Mouse (Mus musculus) 3T3-L1 (cell line): Measurements from ENCODE around the gene St6galnac5.

Experiments used
- DNase-seq: peaks from one replicate; pipeline ENCODE4 v3.0.0-alpha.2; 2015; ENCODE audit warnings: low read depth, low spot score

Gene St6galnac5

DNA sequence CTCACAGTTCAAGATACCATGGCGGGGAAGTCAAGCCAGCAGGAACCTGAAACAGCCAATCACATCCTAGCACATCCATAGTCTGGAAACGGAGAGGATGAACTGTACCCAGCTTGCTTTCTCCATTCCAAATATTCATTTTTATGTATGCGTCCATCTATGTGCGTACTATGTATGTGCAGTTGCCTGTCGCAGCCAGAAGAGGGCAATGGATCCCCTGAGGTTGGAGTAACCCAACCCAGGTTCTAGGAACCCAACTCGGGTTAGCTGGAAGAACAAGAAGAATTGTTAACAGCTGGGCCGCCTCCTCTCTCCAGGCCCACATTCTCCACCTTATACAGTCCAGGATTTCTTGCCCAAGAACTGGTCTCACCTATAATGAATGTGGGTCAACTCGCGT lies 31.1 kb downstream of the St6galnac5 start:
- no peak for DNase-seq

DNA sequence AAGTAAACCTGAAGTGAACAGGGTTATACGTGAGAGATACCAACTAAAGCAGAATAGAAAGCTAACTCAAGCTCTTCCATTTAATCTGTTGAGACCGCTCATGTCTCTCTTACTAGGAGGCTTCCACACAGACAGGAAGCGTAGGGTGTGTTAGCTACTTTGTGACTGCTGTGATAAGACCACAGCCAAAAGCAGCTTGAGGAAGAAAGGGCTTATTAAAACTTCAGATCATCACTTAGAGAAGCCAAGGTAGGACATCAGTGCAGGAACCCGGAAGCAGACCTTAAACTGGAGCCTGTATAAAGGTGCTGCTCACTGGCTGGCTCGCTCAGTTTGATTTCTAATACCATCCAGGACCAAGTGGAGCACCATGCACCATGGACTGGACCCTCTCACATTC lies 31.7 kb downstream of the St6galnac5 start:
- DNase-seq: no peak

DNA sequence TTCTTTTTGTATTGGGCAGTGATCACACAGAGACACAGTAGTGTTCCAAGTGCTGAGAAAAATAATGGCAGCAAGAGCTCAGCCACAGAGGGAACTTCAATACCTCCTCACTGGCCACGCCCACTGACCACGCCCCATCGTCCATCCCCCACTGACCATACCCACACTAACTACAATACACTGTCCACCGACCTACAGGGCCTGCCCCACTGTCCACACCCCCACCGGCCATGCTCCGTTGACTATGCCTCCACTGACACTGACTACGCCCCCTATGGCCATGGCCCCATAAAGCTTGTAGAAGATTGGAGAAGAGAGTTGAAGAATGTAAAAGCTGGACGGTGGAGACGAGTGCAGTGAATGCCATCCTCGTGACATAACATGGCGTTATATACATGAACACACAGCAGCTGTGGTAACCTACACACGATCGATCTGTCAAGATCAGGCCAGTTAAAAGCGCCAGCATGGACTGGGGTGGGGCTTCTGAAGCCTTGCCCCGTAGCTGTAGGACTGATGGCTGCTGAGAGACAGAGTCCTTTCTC lies 32.7 kb downstream of the St6galnac5 start:
- no peak for DNase-seq

DNA sequence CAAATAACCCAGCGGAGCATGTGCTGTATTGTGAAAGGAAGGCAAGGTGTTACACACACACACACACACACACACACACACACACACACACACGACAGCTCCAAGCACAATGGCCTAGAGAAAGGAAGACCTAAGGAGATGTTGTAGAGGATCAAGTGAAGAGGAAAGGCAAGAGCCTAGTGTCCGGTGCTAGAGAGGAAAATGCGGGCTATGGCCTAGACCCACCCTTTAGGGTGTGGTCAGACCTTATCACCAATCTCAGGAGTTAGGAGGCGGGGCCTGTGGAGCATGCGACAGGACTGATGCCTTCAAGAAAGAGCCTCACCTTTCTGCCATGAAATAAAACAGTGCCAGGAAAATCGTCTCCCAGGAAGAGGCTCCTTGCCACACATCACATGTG lies 33.5 kb downstream of the St6galnac5 start:
- DNase-seq: no peak

DNA sequence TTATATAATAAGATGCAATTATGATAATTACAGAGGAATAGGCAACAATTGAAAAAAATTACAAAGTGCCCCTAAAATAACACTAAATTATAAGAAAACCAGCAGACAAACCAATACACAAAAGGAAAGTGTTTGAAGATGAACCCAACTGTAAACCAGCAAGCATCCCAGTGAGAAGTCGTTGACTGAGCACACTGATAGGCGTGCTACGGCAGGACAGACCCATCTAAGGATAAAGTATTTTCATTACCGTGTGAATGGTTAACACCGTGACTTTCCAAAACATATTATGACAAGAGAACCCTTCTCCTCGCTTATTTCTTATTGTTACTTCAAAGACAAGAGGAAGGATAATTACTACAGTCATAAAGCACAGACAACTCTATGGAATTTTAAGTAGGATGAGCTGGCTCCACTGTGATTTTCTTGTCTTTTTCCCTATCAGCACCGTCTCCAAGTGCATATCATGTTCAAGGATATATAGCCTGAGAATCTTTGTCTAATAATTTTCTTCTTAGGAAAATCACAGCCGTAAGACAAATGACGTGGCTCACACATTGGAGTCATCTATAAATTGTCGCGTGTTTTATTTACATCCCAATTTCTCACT lies 34.9 kb downstream of the St6galnac5 start:
- no peak for DNase-seq

DNA sequence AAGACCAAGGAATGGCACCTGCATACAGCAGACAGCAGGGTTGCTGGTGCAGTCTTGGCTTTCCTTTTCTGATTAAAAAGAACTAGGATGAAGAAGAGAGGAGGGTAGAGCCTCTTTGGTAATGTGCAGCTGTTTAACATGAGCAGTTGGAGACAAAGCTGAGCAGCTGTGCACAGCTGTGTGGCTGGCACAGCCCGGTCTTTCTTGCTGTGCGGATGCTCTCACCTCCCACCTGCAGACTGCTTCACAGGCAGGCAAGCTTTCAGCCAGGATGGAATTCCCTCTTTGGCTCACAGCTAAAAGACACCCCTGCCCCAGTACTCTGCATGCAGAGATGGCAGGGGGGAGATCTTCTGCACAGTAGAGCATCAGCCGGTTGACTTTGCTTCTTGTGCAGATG lies 37.3 kb downstream of the St6galnac5 start:
- DNase-seq: no peak

DNA sequence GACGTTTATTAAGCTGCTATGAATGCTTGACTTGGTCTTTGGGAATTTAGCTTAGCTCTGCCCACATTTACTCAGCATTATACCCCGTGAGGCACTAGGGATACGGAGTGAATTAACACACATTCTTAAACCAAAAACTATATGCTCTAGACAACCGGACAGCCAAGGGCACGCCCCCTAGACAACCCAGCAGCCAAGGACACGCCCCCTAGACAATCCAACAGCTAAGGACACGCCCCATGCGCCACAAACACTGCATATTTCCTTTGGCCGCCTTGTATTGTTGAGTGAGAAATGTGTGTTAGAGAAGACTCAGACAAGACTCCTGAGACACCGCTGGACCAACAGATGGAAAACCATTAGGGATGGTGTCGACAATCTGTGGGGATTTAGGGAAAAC lies 39.1 kb downstream of the St6galnac5 start:
- DNase-seq: no peak

DNA sequence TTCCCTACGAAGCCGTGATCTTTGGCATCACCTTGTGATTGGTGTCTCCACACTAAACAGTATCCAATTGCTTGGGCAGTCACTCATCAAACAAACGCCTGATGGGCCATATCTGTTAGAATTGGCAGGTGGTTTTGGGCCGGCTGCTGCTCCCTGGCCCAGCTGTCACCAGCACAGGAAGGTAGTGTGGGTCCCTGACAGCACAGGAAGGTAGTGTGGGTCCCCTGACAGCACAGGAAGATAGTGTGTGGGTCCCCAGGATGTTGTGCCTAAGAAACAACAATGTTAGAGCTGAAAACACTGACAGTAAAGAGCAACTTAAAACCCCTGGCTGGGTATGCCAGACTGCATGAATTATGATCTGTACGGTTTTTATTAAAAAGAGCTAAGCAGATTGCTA lies 40.4 kb downstream of the St6galnac5 start:
- DNase-seq: no peak

DNA sequence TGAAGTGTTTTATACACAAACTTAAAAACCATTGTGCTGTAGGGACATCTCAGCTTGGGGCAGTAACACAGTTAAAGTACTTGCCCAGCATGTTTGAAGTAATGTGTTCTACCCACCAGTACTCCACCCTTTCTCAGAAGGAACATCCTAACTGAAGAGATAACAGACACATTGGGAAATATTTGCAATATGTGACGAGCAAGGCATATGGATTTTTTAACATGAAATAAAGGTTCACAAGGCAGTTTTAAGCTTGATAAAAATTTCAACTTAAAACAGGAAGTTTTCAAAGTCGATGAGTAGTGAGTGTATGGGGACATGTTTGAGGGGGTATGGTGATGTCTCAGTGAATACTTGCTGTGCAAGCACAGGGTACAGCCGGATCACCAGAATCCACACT lies 45.7 kb downstream of the St6galnac5 start:
- DNase-seq: no peak

DNA sequence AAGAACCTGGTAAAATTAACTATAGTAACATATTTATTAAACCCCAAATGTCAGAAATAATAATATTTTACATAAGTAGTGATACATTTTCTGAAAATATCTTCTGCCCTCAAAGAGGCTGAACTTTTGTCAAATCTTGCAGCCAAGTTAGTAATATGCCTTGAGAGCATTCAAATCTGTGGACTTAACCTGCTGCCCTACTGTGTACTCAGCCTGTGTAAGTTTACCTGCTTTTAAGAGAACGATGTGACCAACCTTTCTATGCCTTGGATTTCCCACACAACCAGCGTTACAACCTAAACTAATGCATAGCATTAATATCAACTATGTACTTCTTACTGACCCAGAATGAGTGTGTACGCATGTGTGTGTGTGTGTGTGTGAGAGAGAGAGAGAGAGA lies 48.3 kb downstream of the St6galnac5 start:
- no peak for DNase-seq

DNA sequence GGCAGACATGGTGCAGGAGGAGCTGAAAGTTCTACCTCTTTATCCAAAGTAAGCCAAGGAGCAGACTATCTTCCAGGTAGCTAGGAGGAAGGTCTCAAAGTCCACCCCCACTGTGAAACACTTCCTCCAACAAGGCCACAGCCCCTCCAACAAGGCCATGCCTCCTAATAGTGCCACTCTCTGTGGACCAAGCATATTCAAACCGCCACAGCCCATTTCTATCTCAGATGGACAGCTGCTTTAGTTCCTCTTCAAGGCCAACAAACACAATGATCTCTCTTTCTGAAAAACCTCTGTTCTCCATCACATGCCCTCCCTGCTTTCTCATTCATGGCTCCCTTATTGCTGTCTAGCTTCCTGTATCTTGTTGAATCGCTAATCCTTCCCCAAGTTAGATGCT lies 49.5 kb downstream of the St6galnac5 start:
- no peak for DNase-seq

DNA sequence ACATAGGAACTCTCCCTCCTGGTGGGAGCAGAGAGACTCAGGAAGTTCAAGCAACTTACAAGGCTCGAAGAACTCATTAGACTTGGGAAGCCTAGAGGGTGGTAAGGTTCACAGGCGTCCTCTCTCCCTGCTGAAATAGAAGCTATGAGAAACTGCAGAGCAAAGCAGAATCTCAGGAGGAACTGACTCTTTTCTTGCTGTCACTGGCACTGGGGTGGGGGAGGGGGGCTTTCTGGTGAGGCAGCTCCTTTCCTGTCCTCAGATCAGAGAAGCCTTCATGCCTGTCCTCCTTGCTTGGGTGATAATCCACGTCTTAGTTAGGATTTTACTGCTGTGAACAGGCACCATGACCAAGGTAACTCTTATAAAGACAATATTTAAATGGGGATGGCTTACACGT lies 50.0 kb downstream of the St6galnac5 start:
- no peak for DNase-seq

DNA sequence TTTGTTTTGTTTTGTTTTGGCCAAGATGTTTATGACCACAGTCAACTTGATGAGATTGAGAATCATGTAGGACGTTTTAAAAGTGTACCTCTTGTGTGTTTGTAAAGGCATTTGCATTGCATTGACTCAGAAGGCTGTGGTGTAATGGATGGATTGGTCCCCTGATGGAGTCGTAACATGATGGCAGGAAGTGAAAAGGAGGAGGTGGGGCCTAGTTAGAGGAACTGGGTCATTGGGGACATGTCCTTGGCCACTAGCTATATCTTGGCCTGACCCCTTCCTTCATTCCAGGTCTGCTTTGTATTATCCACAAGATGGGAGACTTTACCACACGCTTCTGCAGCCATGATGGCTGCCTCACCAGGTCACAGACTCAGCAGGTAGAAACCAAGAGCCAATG lies 50.7 kb downstream of the St6galnac5 start:
- DNase-seq: no peak

DNA sequence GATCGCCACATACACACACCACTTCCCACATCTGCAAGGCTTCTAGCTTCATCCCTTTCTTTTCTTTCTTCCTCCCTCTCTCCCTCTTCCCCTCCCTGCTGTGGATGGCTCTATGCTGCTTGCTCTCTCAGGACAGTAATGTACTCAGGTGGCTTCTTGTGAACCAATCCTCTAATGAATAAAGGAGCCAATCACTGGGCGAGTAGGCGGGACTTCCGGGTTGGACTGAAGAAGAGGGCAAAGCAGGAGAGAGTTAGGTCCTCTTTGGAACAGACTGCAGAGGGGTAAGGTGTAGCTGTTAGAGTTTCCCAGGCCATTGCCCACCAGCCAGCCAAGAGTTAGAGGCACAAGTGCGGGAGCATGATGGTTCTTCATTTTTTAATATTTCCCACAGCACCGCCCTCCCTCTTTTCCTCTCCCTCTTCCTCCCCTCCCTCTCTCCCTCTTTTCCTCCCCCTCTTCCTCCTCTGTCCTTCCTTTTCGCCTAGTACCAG lies 52.2 kb downstream of the St6galnac5 start:
- peak; percentile 20 for DNase-seq

DNA sequence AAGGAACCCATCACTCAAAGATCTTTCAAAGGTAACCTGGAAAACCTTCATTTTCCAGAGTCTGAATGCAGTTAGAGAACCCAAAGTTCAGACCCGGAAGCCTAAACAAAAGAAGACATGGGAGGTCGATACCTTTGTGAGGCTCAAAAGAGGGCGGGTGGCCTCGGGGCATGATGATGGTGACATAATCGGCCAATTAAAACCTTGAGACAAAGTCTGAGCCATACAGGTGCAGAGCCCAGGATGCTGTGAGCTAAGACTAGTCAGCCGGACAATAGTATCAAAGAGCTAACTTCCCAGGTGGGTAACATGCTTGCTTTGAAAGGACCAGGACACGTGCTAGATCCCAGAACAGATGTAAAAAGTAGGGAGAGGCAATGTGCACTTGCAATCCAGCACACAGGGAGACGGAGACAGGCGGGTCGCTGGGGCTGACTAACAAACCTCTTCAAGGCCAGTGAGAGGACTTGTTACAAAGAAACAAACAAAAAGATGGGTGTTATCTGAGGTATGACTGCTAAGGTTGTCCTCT lies 52.7 kb downstream of the St6galnac5 start:
- no peak for DNase-seq

DNA sequence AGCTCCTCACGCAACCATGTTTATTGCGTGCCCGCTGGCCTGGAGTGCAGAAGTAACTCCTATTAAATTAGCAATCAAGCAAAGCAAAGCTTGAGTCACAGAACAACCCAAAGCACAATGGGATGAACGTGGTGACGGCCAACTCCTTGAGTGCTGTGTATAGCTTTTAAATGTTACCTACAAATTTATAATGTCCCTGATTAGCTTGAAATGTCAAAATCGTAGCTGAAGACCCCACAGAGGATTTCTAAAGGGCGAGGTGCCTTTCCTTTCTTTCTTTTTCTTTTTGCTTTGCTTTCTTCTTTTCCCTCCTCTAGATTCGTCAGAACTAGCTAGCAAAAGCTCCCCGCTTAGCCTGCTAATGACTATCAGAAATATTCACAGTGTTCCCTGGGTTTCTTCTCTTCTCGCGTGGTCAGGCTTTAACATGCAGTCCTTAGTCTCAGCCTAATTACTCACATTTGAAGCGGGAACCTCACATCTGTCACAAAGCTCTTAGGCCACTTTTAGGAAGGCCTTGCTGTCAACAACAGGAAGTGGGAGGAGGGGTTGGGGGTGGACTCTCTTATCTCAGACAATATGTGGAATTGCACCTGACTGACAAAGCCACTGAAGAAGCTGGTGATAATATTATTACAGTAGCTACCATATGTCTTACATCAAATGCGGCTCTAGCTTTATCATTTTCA lies 53.6 kb downstream of the St6galnac5 start:
- DNase-seq: no peak

DNA sequence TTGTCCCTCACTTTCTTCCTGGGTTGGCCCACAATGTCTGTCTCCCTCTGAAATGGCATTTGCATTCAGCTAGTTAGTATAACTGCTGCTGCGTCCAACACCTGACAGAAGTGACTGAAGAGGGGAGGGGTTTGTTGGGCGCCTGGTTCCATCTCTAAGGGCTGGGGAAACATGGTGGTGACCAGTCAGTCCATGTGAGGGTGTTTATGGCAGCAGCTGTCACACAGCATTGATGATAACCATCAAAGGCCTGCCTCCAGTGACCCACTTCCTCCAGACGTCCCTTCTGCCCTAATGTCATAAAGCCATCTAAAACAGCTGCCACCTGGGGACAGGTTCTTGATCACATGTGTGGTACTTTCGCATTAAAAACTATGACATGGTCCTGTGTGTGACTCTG lies 55.9 kb downstream of the St6galnac5 start:
- no peak for DNase-seq

DNA sequence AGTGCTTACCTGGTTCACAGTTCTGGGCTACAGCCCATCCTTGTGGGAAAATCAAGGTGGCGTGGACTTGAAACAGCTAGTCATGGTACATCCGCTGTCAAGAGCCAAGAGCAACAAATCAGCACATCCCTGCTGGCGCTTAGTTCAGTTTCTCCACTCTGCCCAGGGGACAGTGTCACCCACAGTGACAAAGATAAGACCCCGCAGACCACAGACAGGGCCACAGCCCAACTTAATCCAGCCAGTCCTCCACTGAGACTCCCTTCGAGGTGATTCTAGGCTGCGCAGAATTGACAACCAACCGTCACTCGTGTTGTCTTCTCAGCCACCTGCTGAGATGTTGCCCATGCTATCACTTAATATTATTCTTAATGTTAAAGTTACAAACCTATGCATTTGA lies 56.7 kb downstream of the St6galnac5 start:
- no peak for DNase-seq

DNA sequence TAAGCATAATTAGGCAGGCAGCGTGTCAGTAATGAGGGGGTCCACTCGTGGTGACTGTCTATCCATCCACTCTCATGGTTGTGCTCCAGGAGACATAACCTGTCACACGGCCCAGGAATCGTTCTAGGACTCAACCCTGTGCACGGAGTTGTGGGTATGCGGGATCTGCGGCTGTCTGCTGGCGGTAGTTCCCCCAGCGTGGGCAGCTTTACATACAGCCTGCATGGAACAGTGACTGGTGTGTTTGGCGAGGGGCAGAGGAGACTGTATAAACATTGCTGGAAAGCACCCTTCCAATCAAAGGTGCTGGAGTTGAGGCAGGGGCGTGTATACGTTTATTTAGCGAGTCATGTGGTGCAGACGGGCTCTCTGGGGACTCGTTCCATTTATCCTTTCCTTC lies 58.5 kb downstream of the St6galnac5 start:
- DNase-seq: peak; percentile 4

DNA sequence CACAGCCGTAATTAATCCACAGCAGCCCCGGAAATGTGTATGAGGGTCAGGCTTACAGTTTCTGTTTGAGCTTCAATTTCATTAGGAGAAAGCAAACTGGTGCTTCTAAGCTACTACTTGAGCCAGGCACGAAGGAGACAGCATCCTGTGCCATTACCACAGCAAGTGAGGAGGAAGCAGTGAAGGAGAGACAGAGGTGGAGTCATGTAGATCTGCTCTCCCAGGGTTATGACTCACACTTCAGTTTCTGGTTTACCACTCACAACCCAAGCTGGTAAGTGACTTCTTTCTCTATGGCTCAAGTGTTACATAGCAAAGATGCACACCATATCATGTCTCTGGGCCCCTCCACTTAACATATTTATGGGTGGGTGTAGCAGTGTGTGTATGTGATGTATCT lies 61.7 kb downstream of the St6galnac5 start:
- DNase-seq: peak; percentile 37

DNA sequence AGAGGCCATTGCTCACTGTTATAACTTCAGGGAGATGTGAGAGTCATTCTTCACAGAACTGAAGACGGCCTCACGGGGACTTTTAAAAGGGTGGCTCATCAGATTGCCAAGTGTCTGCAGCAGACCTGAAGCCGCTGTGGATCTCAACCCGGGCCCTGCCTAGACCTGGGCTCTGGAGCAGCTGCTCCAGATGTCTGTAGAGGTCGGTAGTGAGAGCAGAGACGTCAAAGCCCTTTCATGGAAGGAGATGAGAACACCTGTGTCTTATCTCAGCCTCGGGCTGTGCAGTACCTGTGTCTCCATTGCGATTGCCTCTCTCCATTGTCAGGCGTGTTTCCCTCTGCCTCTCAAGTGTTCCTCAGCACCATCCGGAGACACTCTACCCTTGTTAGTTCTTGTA lies 62.9 kb downstream of the St6galnac5 start:
- no peak for DNase-seq

DNA sequence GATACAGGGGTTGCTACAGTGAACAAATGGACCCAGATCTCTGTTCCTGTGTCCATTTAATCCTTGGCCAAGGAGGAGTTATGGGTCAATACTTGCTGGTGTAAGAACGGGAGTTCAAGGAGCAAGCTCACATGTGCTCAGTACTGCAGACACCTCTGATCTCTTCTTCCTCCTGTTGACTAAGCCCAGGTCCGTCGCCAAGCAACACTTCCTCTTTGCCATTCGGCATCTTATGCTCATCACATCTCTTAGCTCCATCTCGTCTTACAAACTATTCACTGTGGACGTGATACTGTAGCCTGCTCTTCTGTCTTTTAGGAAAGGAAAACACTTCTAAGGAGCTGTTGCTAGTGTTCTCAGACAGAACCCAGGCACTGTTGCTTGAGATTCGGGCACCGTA lies 64.5 kb downstream of the St6galnac5 start:
- DNase-seq: no peak

DNA sequence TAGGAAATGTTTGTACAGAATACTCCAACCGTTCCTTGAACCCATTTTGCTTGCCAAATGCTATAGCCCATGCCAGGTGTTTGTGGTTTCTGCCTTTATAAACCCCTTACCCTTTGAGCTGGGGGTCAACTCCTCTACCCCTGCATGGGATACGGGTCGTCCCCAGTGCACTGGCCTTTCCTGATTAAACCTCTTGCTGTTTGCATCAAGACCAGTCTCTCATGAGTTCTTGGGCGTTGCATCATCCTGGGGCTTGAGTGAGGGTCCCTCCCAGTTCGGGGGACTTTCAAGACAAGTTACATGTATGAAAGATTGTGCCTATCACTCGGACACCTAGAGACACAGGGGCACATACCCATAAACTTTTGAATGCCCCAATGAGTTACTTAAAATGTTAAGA lies 67.7 kb downstream of the St6galnac5 start:
- DNase-seq: no peak
